Mouse (Mus musculus) ES-E14 (cell line): ENCODE data around the gene Olfr1357.
A peak's percentile ranks its signal among the peaks of the same experiment; 100 is the strongest.

ENCODE experiments used
- CHD2 ChIP-seq: IDR thresholded peaks from 2 replicates; pipeline ENCODE4 v1.6.1; 2014; ENCODE audit warnings: mild to moderate bottlenecking, low read depth, low read length, inconsistent platforms
- HCFC1 ChIP-seq: IDR thresholded peaks from 2 replicates; pipeline ENCODE4 v1.6.1; 2012; ENCODE audit warnings: low read length, inconsistent platforms, borderline replicate concordance; ENCODE audit not compliant: insufficient read depth
- MAFK ChIP-seq: IDR thresholded peaks from 2 replicates; pipeline ENCODE4 v1.6.1; 2014; ENCODE audit warnings: mild to moderate bottlenecking, low read depth, low read length, inconsistent platforms; ENCODE audit not compliant: insufficient read depth
- ZNF384 ChIP-seq: IDR thresholded peaks from 2 replicates; pipeline ENCODE4 v1.6.1; 2012; ENCODE audit warnings: low read depth, low read length, inconsistent platforms

DNA sequence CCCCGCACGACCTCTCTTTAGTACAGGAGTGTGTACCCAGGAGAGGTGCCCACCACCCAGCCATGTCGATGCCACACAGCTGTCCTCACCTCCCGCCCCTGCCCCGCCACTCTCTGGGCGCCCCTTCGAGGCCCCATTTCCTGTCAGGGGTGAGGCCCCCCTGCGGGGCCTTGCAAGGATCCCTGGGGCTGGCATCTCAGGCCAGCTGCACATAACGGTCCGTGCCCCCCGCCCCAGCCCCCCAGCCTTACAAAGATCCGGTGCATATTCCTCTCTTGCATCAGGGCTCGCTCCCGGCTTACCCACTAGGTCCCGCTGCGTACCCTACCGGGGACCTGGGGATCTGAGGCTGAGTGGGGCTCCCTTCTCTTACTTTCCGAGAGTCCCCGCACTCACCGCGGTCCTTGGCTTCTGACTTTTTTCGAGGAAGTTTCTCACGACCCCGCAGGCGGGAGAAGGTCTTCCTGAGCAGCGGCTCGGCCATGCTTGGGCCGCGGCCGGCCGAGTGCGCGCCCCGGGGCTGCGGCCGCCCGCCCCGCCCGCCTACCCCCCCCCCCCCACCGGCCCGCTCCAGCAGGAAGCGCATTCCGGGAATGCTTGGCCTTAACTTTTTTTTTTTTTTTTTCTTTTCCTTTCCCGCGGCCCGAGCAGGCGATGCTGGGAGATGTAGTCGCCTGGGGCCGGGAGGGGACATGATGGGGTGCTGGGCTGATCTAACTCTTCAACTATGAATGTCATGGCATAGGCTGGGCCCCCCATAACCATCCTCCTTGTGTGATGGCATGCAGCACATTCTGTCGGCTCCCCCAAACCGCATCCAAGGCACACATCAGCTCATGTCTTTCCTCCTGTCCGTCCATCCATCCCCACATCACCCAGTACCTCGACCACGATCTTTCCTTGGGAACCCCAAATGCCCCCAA lies 26.2 kb downstream of the Olfr1357 start, which contains the start of gene Syde1:
- TF ChIP-seq ZNF384 (peak; percentile 92), MAFK (no peak), HCFC1 (peak; percentile 76; the same call in 1 of the 2 replicates), CHD2 (no peak)
